Mouse (Mus musculus) forebrain, embryonic 12.5 days (tissue): ENCODE measurements at regions not wholly inside any gene's neighbourhood (a gene's known extent, or its start where the extent isn't known, plus 50 kb on each side); places are given as distances from the start of the nearest gene placed in this dataset.
A peak's percentile ranks its signal among the peaks of the same experiment; 100 is the strongest.

Experiments used
- ATAC-seq: fragments of 200-750 bp; cut with Nextera tagmentation; 2 replicates; pipeline ENCODE4 v1.8.0; 2017; ENCODE audit warnings: moderate TSS enrichment; ENCODE audit not compliant: low FRiP score
- H3K27ac ChIP-seq: fragments of 300-500 bp; sonication (generic); 2 replicates; pipeline ENCODE4 v1.5.1; 2016; ENCODE audit warnings: mild to moderate bottlenecking
- H3K27me3 ChIP-seq: fragments of 300-500 bp; sonication (generic); 2 replicates; pipeline ENCODE4 v1.6.1; 2016; ENCODE audit warnings: mild to moderate bottlenecking
- H3K36me3 ChIP-seq: fragments of 300-500 bp; sonication (generic); replicated peaks from 2 replicates; pipeline ENCODE4 v1.6.1; 2016; ENCODE audit warnings: mild to moderate bottlenecking
- H3K4me1 ChIP-seq: fragments of 300-500 bp; sonication (generic); 2 replicates; pipeline ENCODE4 v1.6.1; 2016
- H3K4me2 ChIP-seq: fragments of 300-500 bp; sonication (generic); 2 replicates; pipeline ENCODE4 v1.6.1; 2016; ENCODE audit warnings: mild to moderate bottlenecking, moderate library complexity
- H3K4me3 ChIP-seq: fragments of 300-500 bp; sonication (generic); replicated peaks from 2 replicates; pipeline ENCODE4 v1.5.1; 2016; ENCODE audit warnings: mild to moderate bottlenecking
- H3K9ac ChIP-seq: fragments of 300-500 bp; sonication (generic); 2 replicates; pipeline ENCODE4 v1.6.1; 2016; ENCODE audit warnings: mild to moderate bottlenecking
- H3K9me3 ChIP-seq: fragments of 300-500 bp; sonication (generic); 2 replicates; pipeline ENCODE4 v1.6.1; 2016
- WGBS: fragments of 180-500 bp; shearing (Covaris S2); methylation state at CpG from one replicate; pipeline ENCODE4 v1.1.7; 2016; 5-methylcytosine and 5-hydroxymethylcytosine counted together

DNA sequence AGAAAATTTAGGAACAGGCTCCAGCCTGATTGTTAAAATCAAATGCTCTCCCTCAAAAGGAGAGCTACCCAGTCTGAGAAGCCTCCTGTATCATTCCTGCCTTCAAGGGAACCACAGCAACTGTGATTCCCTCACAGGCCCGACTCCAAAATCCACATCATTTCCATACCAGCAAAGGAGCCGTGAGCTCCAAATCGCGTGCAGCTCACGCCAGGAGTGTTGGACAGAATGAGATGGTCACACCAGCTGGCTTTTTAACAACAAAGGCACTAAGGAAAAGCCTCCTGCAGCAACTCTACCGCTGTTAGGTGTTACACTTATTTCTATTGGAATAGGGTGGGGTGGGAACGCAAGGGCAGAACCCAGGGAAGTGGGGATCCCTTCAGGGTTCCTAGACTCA is 277.6 kb downstream of the Psat1 start:
- H3K27ac ChIP-seq: 0 out of 2 replicates have a peak overlapping the region, but pooled peaks have one; percentile 81
- H3K27me3 ChIP-seq: peaks cover 26% of the 10 kb centered on the region; the same call in 1 of the 2 replicates
- no peak overlapping the region for H3K9ac ChIP-seq
- H3K36me3 ChIP-seq: no peaks in the 10 kb centered on the region
- no peak overlapping the region for H3K4me3 ChIP-seq
- no peaks in the 10 kb centered on the region for H3K9me3 ChIP-seq
- no peak overlapping the region for H3K4me2 ChIP-seq
- WGBS: 73% methylated on average over 7 of the region's 7 CpGs
- ATAC-seq: no peak
- peaks cover 29% of the 10 kb centered on the region for H3K4me1 ChIP-seq

DNA sequence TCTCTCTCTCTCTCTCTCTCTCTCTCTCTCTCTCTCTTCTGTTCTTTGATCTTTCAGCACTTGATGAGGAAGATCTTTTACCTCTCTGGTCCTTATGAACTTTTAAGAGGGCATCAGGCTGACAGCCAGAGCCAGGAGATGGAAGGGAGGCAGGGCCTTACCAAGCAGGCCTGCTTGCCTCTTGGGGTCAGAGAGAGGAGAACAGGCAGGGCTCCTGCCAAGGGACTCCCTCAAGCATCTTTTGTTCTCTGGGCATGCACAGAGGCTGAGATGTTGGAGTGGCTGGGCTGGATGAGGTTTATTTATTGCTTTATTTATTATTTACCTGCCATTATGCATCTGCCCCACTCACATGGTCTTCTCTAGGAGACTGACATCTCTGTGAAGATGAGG is 278.5 kb downstream of the Psat1 start:
- Histone ChIP-seq H3K9ac (no peak overlapping the region), H3K36me3 (no peaks in the 10 kb centered on the region), H3K27me3 (peaks cover 28% of the 10 kb centered on the region; the same call in 1 of the 2 replicates), H3K4me3 (no peak overlapping the region), H3K9me3 (no peaks in the 10 kb centered on the region), H3K4me1 (peaks cover 29% of the 10 kb centered on the region), H3K27ac (peak overlapping the region; percentile 81), H3K4me2 (no peak overlapping the region)
- ATAC-seq: no peak; the same call in 1 of the 2 replicates

DNA sequence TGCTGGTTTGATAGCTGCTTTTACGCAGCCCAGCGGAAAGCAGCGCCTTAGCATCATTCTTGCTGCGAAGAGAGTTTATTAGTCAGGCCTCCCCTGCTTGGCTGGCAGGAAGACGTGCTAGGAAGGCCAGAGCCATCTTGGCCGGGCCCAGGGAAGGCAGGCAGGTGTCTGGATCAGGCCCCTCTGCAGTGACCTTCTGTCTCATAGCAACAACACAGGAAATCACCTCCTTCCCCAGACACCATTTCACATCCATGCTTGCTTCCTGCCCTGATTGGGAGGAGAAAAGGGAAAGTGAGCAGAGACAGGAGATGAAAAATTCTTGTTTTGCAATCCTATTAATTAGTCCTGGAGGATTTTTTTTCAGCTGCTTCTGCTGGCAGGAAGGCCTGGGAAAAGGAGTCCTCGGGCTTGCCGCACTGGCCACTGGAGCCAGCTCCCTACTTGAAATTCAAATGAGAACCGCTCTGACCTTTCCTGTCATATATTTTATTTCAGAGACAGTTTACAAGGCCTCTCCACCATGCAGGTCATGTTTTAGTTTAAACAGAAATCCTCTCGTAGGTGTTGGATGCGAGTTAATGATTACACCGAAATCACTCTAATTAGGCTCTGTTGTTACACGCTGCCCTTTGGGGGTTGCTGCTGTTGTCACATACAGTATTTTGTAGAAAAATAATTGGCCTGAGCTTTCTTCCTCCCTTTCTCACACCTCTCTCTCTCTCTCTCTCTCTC is 279.1 kb downstream of the Psat1 start:
- H3K9ac ChIP-seq: no peak overlapping the region
- H3K27me3 ChIP-seq: peaks cover 25% of the 10 kb centered on the region; the same call in 1 of the 2 replicates
- H3K4me1 ChIP-seq: peaks cover 29% of the 10 kb centered on the region
- no peaks in the 10 kb centered on the region for H3K9me3 ChIP-seq
- H3K4me3 ChIP-seq: no peak overlapping the region
- WGBS: 34% methylated on average over 13 of the region's 13 CpGs
- ATAC-seq: peak; percentile 82
- no peaks in the 10 kb centered on the region for H3K36me3 ChIP-seq
- H3K4me2 ChIP-seq: no peak overlapping the region
- H3K27ac ChIP-seq: peak overlapping the region; percentile 81

DNA sequence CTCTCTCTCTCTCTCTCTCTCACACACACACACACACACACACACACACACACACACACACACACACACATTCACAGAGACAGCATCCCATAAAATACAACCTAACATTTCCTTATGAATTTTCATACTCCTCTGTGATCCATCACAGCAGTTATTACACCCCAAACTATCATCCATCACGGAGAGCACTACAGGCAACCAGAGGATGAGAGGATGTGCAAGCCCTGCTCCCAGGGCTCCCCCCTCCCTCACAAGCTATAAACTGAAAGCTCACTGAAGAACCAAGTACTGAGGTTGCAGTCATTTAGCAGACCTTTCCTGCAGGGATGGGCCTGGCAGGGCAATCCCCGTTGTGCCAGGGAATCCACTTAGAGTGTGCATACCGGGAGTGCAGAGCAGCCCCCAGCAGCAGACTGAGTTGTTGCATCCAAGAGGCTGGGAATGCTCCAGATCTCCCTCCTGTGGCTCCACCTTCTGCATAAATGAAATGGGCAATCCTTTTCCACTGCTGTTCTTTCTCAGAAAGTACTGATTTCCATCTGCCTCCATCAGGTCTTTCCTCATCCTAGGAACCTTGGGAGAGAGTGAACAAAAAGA is 283.4 kb downstream of the Psat1 start:
- no peak overlapping the region for H3K4me2 ChIP-seq
- no peak for ATAC-seq
- peaks cover 23% of the 10 kb centered on the region for H3K4me1 ChIP-seq
- H3K9ac ChIP-seq: no peak overlapping the region
- 57% methylated on average over 3 of the region's 3 CpGs for WGBS
- H3K36me3 ChIP-seq: no peaks in the 10 kb centered on the region
- H3K27ac ChIP-seq: no peak overlapping the region
- H3K27me3 ChIP-seq: peaks cover 20% of the 10 kb centered on the region; the same call in 1 of the 2 replicates
- H3K9me3 ChIP-seq: no peaks in the 10 kb centered on the region
- no peak overlapping the region for H3K4me3 ChIP-seq

DNA sequence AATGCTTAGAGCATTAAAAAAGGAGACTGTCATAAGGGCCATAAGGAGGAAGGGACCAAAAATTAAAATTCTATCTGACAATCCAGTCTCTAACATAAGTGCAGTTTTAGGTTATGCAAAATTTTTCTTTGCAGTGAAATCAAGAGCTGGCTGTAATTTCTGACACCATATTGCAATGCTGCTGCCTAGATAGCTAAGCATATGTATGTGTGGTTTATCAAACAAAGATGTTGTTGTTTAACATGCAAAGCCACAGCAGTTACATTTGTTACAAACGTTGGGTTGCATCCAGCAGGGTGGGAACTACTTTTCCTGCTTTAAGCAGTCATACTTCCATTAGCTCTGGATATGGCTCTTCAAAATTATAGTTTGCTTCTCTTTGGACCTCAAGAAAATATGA is 288.5 kb downstream of the Psat1 start:
- 67% methylated on average over 1 of the region's 1 CpGs for WGBS
- Histone ChIP-seq H3K4me3 (no peak overlapping the region), H3K9ac (no peak overlapping the region), H3K27ac (no peak overlapping the region), H3K4me1 (no peaks in the 10 kb centered on the region), H3K36me3 (no peaks in the 10 kb centered on the region), H3K4me2 (no peak overlapping the region), H3K27me3 (peaks cover 7% of the 10 kb centered on the region; the same call in 1 of the 2 replicates), H3K9me3 (no peaks in the 10 kb centered on the region)
- no peak for ATAC-seq

DNA sequence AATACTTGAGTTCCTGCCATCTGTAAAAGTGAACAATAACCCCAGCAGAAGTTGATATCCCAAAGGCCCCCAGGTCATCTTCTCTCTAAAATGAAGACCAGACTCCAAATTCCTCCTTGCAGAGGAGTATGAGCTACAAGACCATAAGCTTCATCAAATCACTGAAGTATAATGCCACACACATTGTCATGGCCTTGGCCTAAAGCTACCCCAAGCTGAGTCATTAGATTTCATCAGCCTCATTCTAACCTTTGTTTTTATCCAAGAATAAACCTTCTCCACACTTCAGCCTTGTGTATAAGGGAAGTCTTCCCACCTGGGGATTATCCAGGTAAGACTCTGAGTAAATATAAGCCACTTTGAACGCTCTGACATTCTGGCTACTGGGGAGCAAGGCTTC is 289.3 kb downstream of the Psat1 start:
- WGBS: 76% methylated on average over 1 of the region's 1 CpGs
- ATAC-seq: no peak

DNA sequence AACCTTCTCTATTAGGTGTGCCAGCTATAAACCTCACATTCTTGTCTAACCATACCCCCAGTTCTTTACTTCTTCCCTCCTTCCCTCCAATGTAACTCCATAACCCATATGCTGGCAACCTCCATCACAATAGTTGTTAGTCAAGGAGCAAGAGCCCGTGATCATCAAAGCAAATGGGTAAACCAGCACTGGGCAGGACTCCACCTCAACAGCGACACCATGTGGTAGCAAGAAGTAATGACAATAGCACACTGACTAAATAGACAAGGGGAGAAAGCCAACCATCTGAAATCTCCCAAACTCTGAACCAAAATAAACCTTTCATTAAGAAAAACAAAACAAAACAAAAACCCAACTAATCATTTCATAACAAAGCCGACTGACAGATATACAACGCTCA is 297.8 kb downstream of the Psat1 start:
- 20% methylated on average over 4 of the region's 4 CpGs for WGBS
- Histone ChIP-seq H3K4me3 (no peak overlapping the region), H3K27ac (no peak overlapping the region), H3K9ac (no peak overlapping the region), H3K36me3 (no peaks in the 10 kb centered on the region), H3K4me1 (peaks cover 10% of the 10 kb centered on the region; the same call in 1 of the 2 replicates), H3K4me2 (no peak overlapping the region), H3K9me3 (no peaks in the 10 kb centered on the region), H3K27me3 (peaks cover 11% of the 10 kb centered on the region; the same call in 1 of the 2 replicates)
- ATAC-seq: no peak; the same call in 1 of the 2 replicates

More for the DNA sequence above, 289.3 kb downstream of the Psat1 start:
- no peaks in the 10 kb centered on the region for H3K4me1 ChIP-seq
- no peak overlapping the region for H3K4me2 ChIP-seq
- H3K27me3 ChIP-seq: peaks cover 6% of the 10 kb centered on the region; the same call in 1 of the 2 replicates
- no peaks in the 10 kb centered on the region for H3K9me3 ChIP-seq
- H3K9ac ChIP-seq: no peak overlapping the region
- H3K36me3 ChIP-seq: no peaks in the 10 kb centered on the region
- H3K4me3 ChIP-seq: no peak overlapping the region
- H3K27ac ChIP-seq: no peak overlapping the region

DNA sequence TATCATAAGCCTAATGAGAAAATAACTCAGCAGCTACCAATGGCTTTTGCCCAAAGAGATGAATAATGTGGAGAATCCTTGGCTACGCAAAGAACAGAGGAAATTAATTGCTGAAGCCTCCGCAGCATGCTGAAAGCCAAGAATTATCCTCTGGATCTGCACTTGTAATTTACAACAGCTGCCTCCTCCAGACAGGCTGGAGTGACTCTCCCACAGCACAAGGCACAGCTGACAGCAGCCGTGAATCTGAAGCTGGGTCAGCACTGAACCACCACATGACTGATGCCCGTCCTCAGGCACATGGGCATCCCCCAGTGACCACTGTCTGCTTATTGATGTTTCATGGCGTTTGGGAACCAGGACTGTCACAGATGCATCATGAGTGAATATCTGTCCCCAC is 299.8 kb downstream of the Psat1 start:
- no peak; the same call in 1 of the 2 replicates for ATAC-seq
- WGBS: 61% methylated on average over 5 of the region's 5 CpGs
- Histone ChIP-seq H3K4me3 (no peak overlapping the region), H3K27ac (no peak overlapping the region), H3K4me1 (peaks cover 10% of the 10 kb centered on the region; the same call in 1 of the 2 replicates), H3K36me3 (no peaks in the 10 kb centered on the region), H3K9me3 (no peaks in the 10 kb centered on the region), H3K27me3 (peaks cover 10% of the 10 kb centered on the region; the same call in 1 of the 2 replicates), H3K4me2 (no peak overlapping the region), H3K9ac (no peak overlapping the region)

DNA sequence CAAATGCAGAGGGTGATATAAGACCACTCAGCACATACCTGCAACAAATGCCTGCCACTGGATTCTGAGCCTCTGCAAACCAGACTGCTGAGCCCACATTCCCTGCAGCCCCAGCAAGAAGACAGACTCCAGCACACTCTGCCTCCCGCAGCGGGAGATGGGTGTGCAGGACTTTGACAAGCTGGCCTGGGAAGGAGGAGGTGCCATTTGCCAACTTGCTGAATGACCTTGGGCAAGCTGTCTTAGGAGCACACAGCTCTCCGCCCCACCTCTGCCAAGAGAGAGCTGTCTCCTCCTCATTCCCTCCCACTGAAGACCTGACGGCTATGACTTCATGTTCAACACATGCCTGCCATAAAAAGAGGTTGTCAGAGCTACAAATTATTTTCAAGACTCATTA is 302.4 kb downstream of the Psat1 start:
- H3K4me1 ChIP-seq: peaks cover 10% of the 10 kb centered on the region; the same call in 1 of the 2 replicates
- H3K27me3 ChIP-seq: 0 out of 2 replicates have a peak, but pooled peaks cover 7% of the 10 kb centered on the region
- no peak for ATAC-seq
- H3K9me3 ChIP-seq: no peaks in the 10 kb centered on the region
- no peak overlapping the region for H3K27ac ChIP-seq
- 81% methylated on average over 4 of the region's 4 CpGs for WGBS
- no peak overlapping the region for H3K9ac ChIP-seq
- H3K4me2 ChIP-seq: no peak overlapping the region
- no peak overlapping the region for H3K4me3 ChIP-seq
- no peaks in the 10 kb centered on the region for H3K36me3 ChIP-seq

DNA sequence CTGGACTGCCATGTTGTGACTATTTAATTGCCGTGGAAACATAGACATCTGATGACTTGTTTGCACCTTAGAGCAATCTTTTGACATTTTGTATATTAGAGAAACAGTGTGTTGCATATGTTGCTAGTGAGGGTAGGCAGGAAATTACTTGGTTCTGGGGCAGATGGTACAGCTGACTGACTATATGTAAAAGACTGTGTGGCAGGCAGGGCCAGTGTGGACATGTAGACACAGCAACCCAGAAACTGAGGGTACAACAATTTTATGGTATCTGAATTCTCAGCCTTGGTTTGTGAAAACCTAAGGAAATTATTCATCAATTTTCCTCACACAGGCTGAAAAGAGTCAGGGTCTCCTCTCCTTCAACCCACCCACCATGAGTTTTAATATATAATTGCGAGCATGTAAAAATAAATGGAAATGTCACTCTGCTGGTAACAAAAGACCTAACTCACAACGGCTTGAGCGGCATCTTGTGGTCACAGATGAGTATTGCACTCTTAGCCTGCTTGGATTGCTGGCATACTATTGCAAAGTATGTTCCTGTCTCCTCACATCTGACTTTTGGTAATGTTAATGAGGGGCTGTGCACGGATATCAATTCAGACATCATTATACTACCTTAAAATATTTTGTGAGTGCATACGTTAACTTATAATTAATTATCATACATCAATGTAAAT is 329.8 kb downstream of the Psat1 start:
- no peak for ATAC-seq
- H3K9me3 ChIP-seq: no peaks in the 10 kb centered on the region

DNA sequence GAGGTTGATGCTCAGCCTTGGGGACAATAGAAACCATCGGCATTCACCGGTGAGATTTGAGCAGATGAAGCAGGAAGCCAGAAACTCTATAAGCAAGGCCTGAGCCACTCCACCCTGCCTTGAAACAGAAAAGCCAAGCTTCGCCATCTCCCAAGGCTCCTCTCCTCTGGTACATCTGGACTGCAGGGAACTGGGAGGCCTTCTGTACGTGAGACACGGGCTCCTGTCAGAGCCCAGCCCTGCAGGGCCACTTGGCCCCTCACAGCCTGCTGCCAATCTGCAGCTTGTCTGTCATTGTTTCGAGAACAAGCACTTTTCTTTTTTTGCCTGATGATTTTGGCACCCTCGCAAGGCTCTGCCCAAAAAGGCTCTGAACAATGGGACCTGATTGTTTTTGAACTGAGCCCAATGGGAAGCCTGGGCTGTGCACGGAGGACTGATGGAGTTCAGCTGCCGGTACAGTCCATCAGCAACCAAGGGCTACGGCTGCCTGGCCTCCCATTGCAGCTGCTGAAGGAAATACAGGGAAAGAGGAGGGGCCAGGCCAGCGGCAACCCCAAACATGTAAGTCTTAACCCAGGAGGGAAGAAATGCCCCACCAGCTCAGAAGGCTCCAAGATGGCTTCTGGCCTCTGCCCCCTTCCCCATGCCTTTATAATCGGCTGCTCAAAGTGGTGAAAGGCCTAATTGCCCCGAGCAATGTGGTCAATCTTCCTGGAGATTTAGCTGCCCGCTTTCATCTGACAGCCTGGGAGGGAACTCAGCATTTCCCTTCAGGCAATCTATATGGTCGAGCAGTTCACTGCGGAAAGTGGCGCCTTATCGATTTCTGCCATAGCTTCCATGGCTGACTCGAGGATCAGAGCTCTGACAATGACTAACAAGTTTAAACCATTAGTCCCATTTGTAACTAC is 332.2 kb downstream of the Psat1 start:
- Histone ChIP-seq H3K9me3 (no peaks in the 10 kb centered on the region), H3K27ac (peak overlapping the region; percentile 62), H3K4me3 (peak overlapping the region; percentile 10; the same call in 1 of the 2 replicates), H3K4me1 (peaks cover 28% of the 10 kb centered on the region), H3K36me3 (no peaks in the 10 kb centered on the region), H3K4me2 (peak overlapping the region; percentile 38), H3K9ac (no peak overlapping the region), H3K27me3 (peaks cover 20% of the 10 kb centered on the region; the same call in 1 of the 2 replicates)
- WGBS: 15% methylated on average over 19 of the region's 19 CpGs
- peak; percentile 85 for ATAC-seq

More for the DNA sequence above, 329.8 kb downstream of the Psat1 start:
- no peak overlapping the region for H3K9ac ChIP-seq
- H3K36me3 ChIP-seq: no peaks in the 10 kb centered on the region
- 15% methylated on average over 6 of the region's 6 CpGs for WGBS
- H3K4me2 ChIP-seq: no peak overlapping the region
- H3K4me3 ChIP-seq: no peak overlapping the region
- H3K27me3 ChIP-seq: peaks cover 20% of the 10 kb centered on the region; the same call in 1 of the 2 replicates
- peaks cover 28% of the 10 kb centered on the region for H3K4me1 ChIP-seq
- H3K27ac ChIP-seq: no peak overlapping the region
